Mouse (Mus musculus) heart, adult 11 months (tissue): ENCODE measurements around the gene A830005F24Rik.
"Not testable (repeated sequence)": the region's sequence is repeated elsewhere in the genome, so short reads cannot be mapped to it uniquely, and the experiment has no call there.

Experiments
- DNase-seq: peaks from one replicate; pipeline ENCODE4 v3.0.0; 2022

A830005F24Rik gene

GRCm38 (mm10) chr13:48513003-48513929 lies at the start of gene A830005F24Rik, which contains the start of gene Zfp169:
TSS of gene A830005F24Rik (plus strand) at chr13:48513570.
TSS of gene Zfp169 (minus strand) at chr13:48513451.
- DNase-seq: peak; percentile 99

- peak; percentile 51 for DNase-seq
These were observed 49.2 kb upstream of the A830005F24Rik start for GRCm38 (mm10) chr13:48464170-48464569.

- DNase-seq: peak; percentile 44
These were observed 47.2 kb upstream of the A830005F24Rik start for GRCm38 (mm10) chr13:48466186-48466585.

DNA sequence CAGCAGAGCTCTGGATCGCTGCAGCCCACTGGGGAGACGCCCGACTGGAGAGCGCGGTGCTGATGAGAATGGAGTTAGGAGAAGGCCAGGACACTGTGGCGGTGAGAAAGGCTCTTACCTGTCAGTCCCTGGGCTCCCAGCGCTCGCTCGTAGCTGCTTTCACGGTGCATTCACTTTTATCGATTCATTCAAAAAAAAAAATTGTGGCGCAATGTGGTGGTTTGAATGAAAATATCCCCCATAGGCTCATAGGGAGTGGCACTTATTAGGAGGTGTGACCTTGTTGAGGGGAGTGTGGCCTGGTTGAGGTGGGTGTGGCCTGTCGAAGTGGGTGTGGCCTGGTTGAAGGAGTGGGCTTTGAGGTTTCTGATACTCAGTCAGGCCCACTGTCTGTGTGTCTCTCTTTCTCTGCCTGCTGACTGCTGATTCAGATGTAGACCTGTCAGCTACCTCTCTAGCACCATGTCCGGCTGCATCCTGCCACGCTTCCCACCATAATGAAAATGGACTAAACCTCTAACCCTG lies 44.7 kb upstream of the A830005F24Rik start:
- peak; percentile 53 for DNase-seq

DNA sequence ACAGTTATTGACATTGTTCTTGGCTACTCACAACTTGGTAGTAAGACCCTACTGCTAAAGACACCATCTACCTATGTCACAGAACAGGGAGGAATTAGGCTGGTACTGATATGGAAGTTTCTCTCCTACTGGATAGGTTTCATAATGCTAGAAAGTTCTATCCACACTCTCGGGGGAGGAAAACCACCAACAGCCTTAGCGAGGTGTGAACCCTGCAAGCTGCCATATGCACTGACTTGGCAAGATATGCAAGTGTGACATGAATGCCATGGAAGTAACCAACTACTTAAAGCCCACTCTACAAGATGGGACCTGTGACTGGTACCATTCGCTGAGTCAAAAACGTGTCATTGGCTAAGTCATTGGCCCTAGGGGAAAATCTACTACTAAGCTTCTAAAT lies 29.8 kb upstream of the A830005F24Rik start:
- DNase-seq: no peak

DNA sequence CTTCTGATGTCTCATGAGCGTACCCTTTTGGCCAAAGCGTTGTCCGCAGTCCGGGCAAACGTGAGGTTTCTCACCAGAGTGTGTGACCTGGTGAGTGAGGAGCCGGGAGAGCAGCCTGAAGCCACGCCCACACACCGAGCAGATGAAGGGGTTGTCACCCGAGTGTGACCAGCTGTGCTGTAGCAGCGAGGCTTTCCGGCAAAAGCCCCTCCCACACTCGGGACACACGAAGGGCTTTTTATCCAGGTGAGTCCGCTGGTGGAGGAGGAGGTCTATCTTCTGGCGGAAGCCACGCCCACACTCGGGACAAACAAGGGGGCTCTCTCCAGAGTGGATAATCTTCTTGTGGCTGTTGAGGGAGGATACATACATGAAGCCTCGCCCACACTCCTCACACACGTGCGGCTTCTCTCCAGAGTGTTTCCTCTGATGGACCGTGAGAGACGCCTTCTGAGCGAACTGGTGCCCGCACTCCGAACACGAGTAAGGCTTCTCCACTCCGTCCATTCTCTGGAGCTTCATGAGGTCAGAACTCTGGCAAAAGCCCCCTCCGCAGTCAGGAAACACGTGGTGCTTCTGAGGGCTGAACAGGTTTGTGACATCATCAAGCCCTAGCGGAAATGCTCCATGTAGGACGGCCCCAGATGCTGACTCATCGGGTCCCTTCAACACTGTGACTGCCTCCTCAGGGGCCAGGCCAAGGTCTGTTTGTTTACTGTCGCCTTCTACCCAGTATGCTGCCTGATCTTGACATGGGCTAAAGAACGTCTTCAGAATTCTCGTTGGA lies 22.8 kb upstream of the A830005F24Rik start:
- DNase-seq: peak; percentile 86

DNA sequence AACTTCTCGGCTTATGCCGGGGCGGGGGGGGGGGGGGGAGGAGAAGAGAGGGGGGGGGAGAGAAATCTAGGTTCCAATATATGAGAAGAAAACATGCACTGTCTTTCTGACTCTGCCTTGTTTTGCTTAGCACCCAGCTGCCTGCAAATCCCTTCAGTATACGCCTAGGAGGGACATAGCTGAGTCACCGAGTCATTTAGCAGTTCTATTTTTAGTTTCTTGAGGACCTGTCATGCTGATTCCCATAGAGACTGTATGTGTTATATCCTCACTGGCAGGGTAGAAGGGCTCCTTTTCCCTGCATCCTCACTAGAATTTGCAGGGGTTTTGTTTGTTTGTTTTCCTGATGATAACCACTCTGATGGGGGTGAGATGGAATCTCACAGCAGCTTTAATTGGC lies 20.2 kb upstream of the A830005F24Rik start:
- peak; percentile 89 for DNase-seq

DNA sequence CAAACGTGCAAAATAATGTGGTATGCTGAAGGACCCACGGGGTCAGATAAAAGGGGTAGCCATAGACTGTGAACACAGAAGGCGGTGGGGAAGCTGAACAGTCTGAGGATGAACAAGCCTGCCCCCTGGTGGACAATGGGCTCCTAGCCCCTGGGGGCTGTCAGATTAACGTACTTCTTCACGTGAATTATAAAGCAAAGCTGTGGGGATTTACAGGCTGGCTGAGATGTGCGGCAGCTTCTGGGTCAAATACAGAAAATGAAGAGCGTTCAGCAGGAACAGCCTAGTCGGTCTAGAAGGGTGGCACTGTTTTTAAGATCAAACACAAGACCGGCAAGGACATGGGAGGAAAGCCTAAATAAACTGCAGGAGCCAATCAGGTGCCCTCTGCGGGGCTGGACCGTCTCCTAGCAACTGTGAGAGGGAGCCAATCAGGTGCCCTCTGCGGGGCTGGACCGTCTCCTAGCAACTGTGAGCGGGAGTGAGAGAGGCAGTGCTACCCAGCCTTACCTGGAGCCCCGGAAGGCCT lies 15.6 kb upstream of the A830005F24Rik start:
- DNase-seq: peak; percentile 90

DNA sequence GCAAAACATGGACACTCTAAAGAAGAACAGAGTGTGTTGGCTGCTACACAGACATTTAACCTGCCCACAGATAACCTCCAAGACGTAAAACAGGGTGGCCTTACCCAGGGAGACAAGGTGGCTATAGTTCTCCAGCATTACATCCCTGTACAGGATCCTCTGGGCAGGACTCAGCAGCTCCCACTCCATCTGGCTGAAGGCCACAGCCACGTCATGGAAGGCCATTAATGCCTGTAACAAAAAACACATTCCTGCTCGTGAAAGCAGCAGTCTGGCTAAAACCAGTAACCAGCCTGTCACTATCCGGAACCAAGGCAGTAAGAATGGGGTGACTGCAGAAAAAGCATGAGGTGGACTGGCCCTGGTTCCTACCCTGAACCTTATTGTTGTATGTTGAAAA lies 14.7 kb upstream of the A830005F24Rik start:
- DNase-seq: peak; percentile 90

DNA sequence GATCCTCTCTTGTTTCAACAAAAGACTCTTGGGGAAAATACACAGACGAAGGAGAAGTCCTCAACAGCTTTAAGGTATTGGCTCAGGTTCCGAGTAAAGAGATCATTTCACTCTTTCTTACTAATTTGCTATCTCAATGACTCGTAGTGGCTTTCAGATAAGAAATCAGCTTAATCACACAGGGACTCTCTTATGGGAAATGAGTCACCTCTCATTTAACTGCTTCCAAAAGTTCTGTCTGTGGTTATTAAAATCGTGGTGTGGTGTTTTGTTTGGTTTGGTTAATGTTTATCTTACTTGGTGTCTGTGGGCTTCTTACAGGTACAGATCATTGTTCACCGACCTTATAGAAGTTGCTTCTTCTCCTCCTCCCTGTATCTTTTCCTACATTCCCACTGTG lies 10.9 kb upstream of the A830005F24Rik start:
- DNase-seq: peak; percentile 4

DNA sequence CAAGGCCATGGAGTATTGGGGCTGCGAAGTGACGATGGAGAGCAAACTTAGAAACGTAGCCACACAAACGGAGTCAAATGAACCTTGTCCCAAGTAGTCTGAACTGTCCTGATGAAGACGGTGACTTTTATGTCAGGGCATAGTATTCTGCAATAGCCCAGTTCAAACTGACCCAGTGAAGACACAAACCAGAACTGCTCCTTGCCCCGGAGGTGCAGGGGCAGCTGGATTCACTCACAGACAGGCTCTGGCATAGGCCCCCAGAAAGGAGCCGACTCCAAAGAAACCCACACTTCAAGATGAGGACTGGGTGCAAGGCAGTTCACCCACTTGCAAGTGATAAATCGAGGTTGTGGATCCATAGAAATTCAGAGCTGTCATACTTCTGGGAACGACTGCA lies 4.7 kb upstream of the A830005F24Rik start:
- peak; percentile 54 for DNase-seq

DNA sequence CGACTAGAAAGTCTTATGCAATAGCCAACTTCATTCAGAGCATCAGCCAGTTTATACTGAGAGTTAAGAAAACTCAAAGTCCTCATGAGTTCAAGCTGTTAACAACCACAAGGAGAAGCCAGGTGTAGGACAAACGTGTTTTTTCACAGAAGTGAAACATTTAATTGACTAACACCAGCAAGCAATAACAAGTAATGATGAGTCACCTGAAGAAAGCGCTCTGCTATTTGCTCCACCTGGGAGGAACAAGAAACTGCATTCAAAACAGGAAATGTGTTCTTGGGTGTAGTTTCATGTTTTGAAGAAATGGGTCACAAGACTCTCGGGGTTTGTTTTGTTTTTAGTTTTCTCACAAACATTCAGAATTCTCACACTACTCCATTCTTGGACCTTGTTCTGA lies 2.5 kb downstream of the A830005F24Rik start:
- DNase-seq: no peak

DNA sequence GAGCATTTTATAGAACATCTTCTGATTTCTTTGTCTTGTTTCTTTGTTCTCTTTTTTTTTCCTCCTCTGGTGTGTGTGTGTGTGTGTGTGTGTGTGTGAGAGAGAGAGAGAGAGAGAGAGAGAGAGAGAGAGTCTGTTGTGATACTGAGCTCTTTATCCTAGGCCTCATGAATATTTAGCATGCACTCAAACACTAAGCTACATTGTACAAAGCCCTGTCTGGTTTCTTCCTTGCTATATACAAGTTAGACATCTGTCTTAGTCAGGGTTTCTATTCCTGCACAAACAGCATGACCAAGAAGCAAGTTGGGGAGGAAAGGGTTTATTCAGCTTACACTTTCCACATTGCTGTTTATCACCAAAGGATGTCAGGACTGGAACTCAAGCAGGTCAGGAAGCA lies 5.8 kb downstream of the A830005F24Rik start:
- DNase-seq: not testable (repeated sequence)

DNA sequence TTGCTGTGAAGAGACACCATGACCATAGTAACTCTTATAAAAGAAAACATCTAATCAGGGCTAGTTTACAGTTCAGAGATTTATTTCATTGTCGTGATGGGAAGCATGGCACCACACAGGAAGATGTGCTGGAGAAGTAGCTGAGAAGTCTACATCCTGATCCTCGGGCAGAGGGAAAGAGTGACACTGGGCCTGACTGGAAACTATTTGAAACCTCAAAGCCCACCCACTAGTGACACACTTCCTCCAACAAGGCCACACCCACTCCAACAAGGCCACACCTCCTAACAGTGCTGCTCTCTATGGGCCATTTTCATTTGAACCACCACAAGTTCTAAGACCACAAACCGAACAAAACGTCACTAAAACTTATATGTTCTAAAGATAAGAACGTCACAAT lies 12.4 kb downstream of the A830005F24Rik start:
- DNase-seq: no peak

DNA sequence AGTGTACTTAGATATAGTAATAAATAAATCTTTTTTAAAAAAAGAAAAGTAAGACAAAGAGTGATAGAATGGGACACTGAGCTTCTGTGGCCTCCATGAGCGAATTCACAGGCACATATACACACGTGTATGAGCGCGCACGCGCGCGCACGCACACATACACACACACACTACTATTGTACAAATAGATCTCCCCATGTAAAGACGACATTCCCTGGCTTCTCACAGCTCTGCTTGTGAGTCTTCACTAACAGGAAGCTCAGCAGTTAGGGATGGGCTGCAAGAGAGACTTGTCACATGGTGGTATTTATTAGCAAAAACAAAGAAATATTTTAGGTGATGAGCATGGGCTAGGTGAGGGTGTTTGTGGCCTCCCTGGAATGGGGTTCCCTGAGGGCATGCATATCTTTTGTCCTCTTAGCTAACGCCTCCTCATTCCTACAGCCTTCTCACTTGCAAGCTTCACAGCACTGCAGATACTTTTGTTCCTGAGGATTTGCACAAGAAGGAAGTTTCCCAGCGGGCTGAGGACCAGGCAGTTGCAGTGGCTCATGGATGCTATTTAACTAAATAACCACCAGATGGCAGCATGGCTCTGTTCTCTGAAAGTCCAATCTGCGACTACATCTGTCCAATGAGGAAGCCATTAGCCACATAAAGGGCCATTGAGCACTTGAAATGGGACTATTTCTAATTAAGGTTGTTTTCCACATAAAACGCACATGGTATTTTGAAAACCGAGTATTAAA lies 14.9 kb downstream of the A830005F24Rik start:
- DNase-seq: peak; percentile 94

GRCm38 (mm10) chr13:48529028-48529427 lies 15.7 kb downstream of the A830005F24Rik start:
- DNase-seq: no peak

- peak; percentile 94 for DNase-seq
These were observed 17.3 kb downstream of the A830005F24Rik start for GRCm38 (mm10) chr13:48530685-48531084.

DNA sequence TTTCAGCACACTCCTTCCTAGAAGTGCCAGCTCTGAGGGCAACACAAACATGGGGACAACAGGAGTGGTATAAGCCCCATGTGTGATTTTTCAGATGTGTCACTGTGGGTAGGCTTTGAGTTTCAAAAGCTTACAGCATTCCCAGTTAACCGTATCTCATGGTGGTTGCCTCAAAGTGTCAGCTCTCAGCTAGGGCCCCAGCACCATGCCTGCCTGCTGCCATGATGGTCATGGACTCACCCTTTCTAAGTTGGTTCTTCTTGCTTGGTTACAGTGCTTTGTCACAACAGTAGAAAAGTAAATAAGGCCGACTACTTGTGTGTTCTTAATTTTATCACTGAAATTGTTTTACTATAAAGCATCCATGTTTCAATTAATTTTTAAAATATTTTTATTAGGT lies 18.1 kb downstream of the A830005F24Rik start:
- DNase-seq: no peak

DNA sequence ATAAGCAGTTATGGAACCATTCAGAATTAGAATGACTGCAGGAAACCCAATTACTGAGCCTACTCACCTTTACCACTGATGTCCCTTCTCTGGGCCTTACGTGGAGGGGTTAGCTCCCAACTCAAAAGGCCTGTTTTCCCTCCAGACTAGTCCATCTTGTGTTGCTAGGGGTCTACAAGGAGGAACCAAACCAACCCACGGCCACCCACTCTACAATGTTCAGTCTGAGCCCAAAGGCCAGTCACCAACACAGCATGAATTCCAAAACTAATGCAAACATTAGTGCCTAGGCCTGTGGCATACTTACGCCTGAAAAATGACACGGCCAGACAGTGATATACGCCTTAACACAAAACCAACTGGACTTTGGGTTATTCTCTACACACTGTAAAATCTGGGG lies 20.1 kb downstream of the A830005F24Rik start:
- peak; percentile 67 for DNase-seq

DNA sequence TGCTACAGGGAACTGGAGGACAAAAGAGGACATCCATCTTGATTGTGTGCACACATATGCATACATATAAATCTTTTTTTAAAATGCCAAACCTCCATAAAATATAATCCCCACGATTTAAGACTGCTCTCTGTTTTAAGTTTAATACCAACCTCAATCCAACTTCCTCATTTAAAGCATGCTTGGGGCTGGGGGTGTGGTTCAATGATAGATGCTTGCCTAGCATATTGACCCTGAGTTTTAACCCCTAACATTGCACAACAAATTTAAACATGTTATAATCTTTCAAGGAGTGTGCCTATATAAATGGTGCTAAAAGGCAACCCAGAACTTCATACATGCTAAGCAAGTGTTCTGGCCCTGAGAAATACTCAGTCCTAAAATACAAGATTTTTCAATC lies 27.1 kb downstream of the A830005F24Rik start:
- peak; percentile 59 for DNase-seq

DNA sequence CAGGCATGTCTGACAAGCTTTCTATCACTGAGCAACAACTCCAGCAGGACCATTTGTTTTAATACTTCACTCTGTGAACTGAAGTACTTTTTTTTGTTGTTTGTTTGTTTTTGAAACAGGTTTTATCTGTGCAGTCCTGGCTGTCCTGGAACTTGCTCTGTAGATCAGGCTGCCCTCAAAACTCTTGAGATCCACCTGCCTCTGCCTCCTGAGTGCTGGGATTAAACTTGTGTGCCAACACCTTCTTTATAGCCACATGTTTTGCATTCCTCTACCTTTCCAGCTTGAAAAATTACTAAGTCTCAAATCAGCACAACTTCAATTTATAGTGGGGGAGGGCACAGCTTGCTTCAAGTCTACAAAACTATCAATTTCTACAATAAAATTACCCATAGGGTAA lies 31.0 kb downstream of the A830005F24Rik start:
- DNase-seq: peak; percentile 73

GRCm38 (mm10) chr13:48544867-48545266 lies 31.5 kb downstream of the A830005F24Rik start:
- DNase-seq: peak; percentile 81
